Mouse (Mus musculus) liver, embryonic 14.5 days (tissue): ENCODE measurements at regions not wholly inside any gene's neighbourhood (a gene's known extent, or its start where the extent isn't known, plus 50 kb on each side); places are given as distances from the start of the nearest gene placed in this dataset. TPM values are rescaled to one million over a fixed set of nuclear protein-coding genes. Genes with fewer than 3 reads are reported as not detected.

Experiments
- ATAC-seq: fragments of 200-750 bp; cut with Nextera tagmentation; 2 replicates; pipeline ENCODE4 v1.8.0; 2017; ENCODE audit warnings: moderate number of reproducible peaks, mild to moderate bottlenecking, moderate library complexity; ENCODE audit not compliant: insufficient read depth
- DNase-seq, 3 experiments: peaks; one replicate each; pipeline ENCODE4 v3.0.0-alpha.2; 2012 to 2013; ENCODE audit warnings: low read depth in 3 of 3, low spot score in 3 of 3
- H3K27ac ChIP-seq: fragments of 300-500 bp; sonication (generic); 2 replicates; pipeline ENCODE4 v1.5.1; 2014; ENCODE audit warnings: moderate library complexity, mild to moderate bottlenecking, control low read depth, inconsistent platforms
- H3K27me3 ChIP-seq: fragments of 300-500 bp; sonication (generic); 2 replicates; pipeline ENCODE4 v1.6.1; 2014; ENCODE audit warnings: mild to moderate bottlenecking, low read length, moderate library complexity; ENCODE audit not compliant: control insufficient read depth, insufficient read depth
- H3K36me3 ChIP-seq: fragments of 300-500 bp; sonication (generic); replicated peaks from 2 replicates; pipeline ENCODE4 v1.6.1; 2014; ENCODE audit warnings: low read depth; ENCODE audit not compliant: control insufficient read depth, insufficient read depth
- H3K4me1 ChIP-seq, 2 experiments: fragments of 200-500 bp in 1 of 2; fragments of 300-500 bp in 1 of 2; sonication (generic) in 1 of 2; replicated peaks; 2 replicates each; pipeline ENCODE4 v1.6.1; 2012 to 2014; ENCODE audit warnings: antibody characterized with exemption in 1 of 2, inconsistent platforms in 1 of 2, low read length in 1 of 2; ENCODE audit not compliant: control insufficient read depth in 2 of 2, insufficient read depth in 2 of 2
- H3K4me2 ChIP-seq: fragments of 300-500 bp; sonication (generic); 2 replicates; pipeline ENCODE4 v1.6.1; 2014; ENCODE audit warnings: low read depth, mild to moderate bottlenecking, control low read depth, moderate library complexity
- H3K4me3 ChIP-seq, 2 experiments: fragments of 200-500 bp in 1 of 2; fragments of 300-500 bp in 1 of 2; sonication (generic) in 1 of 2; 2 replicates each; pipeline ENCODE4 v1.5.1; 2012 to 2014; ENCODE audit warnings: low read depth in 2 of 2, low read length in 2 of 2, mild to moderate bottlenecking in 2 of 2, control low read depth in 1 of 2, inconsistent platforms in 1 of 2, moderate library complexity in 1 of 2; ENCODE audit not compliant: insufficient read depth in 1 of 2
- H3K9ac ChIP-seq: fragments of 300-500 bp; sonication (generic); replicated peaks from 2 replicates; pipeline ENCODE4 v1.6.1; 2014; ENCODE audit warnings: mild to moderate bottlenecking, control low read depth, moderate library complexity
- H3K9me3 ChIP-seq: fragments of 300-500 bp; sonication (generic); 2 replicates; pipeline ENCODE4 v1.6.1; 2016; ENCODE audit warnings: low read length, mixed read lengths; ENCODE audit not compliant: control insufficient read depth
- CTCF ChIP-seq: IDR thresholded peaks from 2 replicates; pipeline ENCODE4 v1.5.1; 2016; ENCODE audit warnings: antibody characterized with exemption, low read depth, control low read depth
- EP300 ChIP-seq: IDR thresholded peaks from 2 replicates; pipeline ENCODE4 v1.6.1; 2016; ENCODE audit warnings: antibody characterized with exemption, low read depth
- WGBS: fragments of 180-500 bp; shearing (Covaris S2); extraction: QIAGEN DNeasy Blood & Tissue Kit; methylation state at CpG from one replicate; pipeline ENCODE4 v1.1.7; 2014; ENCODE audit not compliant: insufficient replicate concordance; 5-methylcytosine and 5-hydroxymethylcytosine counted together
- microRNA-seq: library from miRNA; unstranded; fragments of <30 nt; microRNA quantifications from one replicate; pipeline ENCODE4, GENCODE M21; 2016

DNA sequence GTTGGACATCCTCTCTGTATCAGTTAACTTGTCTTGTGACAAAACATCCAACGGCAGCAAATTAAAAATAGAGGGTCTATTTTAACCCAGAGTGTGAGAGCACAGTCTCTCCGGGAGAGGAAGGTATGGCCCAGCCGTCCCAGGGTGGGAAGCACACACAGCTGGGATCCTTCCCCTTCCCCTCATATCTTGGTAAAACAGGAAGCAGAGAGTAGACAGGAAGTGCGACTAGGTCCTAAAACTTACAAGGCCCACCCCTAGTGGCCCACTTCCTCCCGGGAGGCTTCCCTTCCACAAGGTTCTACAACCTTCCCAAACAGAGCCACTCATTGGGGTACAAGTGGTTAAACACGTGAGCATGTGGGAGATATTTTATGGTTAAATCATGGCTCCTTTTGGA is 56.4 kb upstream of the Max start:
- ATAC-seq (no peak), DNase-seq (no peak)
- H3K4me1 ChIP-seq, result no peaks in the 10 kb centered on the region
- H3K9ac ChIP-seq, result no peak overlapping the region
- no peak overlapping the region for H3K4me2 ChIP-seq
- H3K4me3 ChIP-seq, result no peak overlapping the region
- H3K27ac ChIP-seq, result no peak overlapping the region
- WGBS, result 41% methylated on average over 6 of the region's 6 CpGs
- H3K27me3 ChIP-seq, result no peaks in the 10 kb centered on the region
- H3K9me3 ChIP-seq, result no peaks in the 10 kb centered on the region
- TF ChIP-seq CTCF (no peak), EP300 (no peak)
- H3K36me3 ChIP-seq, result no peaks in the 10 kb centered on the region

DNA sequence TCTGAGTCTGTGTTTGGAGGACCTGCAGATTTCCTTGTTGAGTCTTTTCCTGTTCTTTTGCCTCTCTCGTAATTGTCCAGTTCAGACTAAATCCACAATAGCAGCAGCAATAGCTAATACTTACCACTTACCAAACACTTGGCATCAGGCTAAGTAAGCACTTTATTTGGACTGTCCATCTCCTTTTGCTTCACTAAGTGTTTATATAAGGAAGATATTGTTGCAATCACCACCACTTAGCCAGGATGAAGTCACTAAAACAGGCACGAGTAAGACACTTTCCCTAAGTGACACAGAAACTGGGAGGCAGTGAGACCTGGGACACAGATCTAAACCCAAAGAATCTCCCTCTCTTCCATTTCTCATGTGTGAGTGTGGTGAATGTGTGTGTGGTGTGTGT is 52.9 kb upstream of the Max start:
- Histone ChIP-seq H3K4me2 (no peak overlapping the region), H3K4me1 (peaks cover 0 to under 1% of the 10 kb centered on the region in 2 experiments; a peak in 1 of 4 replicates), H3K27ac (no peak overlapping the region), H3K27me3 (no peaks in the 10 kb centered on the region), H3K9ac (no peak overlapping the region), H3K36me3 (no peaks in the 10 kb centered on the region), H3K4me3 (no peak overlapping the region), H3K9me3 (no peaks in the 10 kb centered on the region)
- TF ChIP-seq EP300, result no peak
- no peak for TF ChIP-seq CTCF
- DNase-seq (no peak), ATAC-seq (no peak)
- 67% methylated on average over 2 of the region's 2 CpGs for WGBS

Small RNA genes in the stretch of these regions (microRNA-seq; reads per million reads assigned to microRNA genes)
- gene Gm22696, result not detected
